Mouse (Mus musculus) small intestine, adult 2 months (tissue): ENCODE measurements around the gene Gnaq.

Source experiments
- CTCF ChIP-seq: fragments of 200-500 bp; IDR thresholded peaks from 2 replicates; pipeline ENCODE4 v1.5.1; 2012; ENCODE audit warnings: low read depth, mild to moderate bottlenecking, control low read depth, inconsistent platforms, low read length, moderate library complexity, mixed read lengths; ENCODE audit not compliant: insufficient replicate concordance, insufficient read length; ENCODE audit errors: extremely low read depth
- POLR2A ChIP-seq: fragments of 200-500 bp; IDR thresholded peaks from 2 replicates; pipeline ENCODE4 v1.6.1; 2012; ENCODE audit warnings: low read depth, mild to moderate bottlenecking, control low read depth, inconsistent platforms, low read length, moderate library complexity

DNA sequence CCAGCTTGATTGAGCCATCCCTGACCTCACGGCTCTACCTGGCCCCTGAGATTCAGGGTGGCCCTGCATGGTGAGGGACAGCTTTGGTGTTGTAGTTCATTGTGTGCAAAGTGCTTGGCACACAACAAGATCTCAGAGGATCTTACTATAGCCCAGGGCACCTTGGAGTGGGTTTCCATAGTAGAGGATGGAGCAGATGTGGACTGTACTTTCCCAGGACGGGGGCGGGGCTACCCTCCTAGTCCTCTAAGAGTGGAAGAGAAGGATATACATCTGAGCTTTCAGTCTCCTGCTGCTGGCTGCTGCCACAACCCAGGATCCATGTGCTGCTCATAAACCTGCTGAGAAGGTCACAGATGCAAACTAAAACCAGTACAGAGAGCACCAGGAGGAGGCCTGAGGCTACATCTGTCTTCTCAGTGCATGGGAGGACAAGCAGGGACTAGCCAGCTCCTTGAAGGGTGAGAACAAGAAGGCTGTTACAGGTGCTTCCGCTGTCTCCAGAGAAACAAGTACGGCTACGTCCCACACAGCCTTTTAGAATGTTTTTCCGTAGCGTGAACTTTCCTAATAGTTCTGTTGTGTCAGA, 44.6 kb downstream of the Gnaq start:
- TF ChIP-seq POLR2A: no peak
- no peak for TF ChIP-seq CTCF
